30 mouse cellular contexts compared by ENCODE assay signal in the genomic region with DNA sequence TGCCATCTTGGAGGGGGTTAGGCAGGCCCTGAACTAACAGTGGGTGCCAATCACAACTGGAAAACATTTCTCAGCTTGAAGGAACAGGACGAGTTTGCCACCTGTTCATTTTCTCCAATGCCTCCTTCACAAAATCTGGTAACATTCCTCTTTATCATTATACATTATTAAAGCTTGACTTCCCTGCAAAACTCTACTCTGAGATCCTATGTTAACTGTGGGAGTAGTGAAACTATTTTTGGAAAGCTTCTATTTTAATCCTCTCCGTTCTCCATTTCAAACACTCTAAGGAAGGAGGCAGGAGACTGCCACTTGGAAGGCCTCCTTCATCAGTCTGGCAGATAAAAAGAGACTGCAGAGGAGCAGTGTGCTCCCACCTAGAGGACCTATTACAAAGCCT. TPM values are rescaled to one million over a fixed set of nuclear protein-coding genes. Genes with fewer than 3 reads are reported as not detected.
DNase-seq lines count a peak whose midpoint lies in the region; ATAC-seq and TF ChIP-seq lines count a peak whose summit lies in the region.
"Had no signal": no experiment of that assay in that cellular context is flagged by ENCODE, and none has a peak within 500 bp of the region (broad histone marks: within the 10 kb centered on the region; RNA-seq: fewer than 3 reads in every experiment).

No protein-coding gene starts in this region.

- intact Hi-C loops in left cerebral cortex, adult 2 months (cut with DNase I): no loop called here

- WGBS in forebrain, embryonic 16.5 days: 58% methylated on average over 2 of the region's 2 CpGs
- 53% methylated on average over 2 of the region's 2 CpGs for WGBS in forebrain, embryonic 15.5 days

- ATAC-seq in forebrain, embryonic 16.5 days: no peak
- ATAC-seq in forebrain, embryonic 15.5 days (replicated peaks): no peak
- ATAC-seq in erythroid progenitor cell, adult 5-6 weeks (replicated peaks; ENCODE audit: low FRiP score, poor library complexity, severe bottlenecking): no peak
- ATAC-seq: activated CD4-positive, CD25-positive, alpha-beta regulatory T cell, adult 4 months; hindbrain, embryonic 16.5 days; midbrain, embryonic 15.5 days had no signal

- 0 out of 2 replicates have a peak overlapping the region, but pooled peaks have one; percentile 1 for H3K27ac ChIP-seq in forebrain, embryonic 16.5 days (ENCODE audit: low read length)
- no peak overlapping the region for H3K27ac ChIP-seq in forebrain, embryonic 15.5 days (replicated peaks)
- peak overlapping the region; percentile 32; the same call in 1 of the 2 replicates for H3K27ac ChIP-seq in left cerebral cortex, adult 2 months
- H3K27ac ChIP-seq: embryonic facial prominence, embryonic 12.5 days; forebrain, embryonic 10.5 days; limb, embryonic 13.5 days; lung, embryonic 15.5 days; midbrain, embryonic 10.5 days; midbrain, embryonic 15.5 days; neural tube, embryonic 15.5 days had no signal

- H3K9me3 ChIP-seq in forebrain, embryonic 16.5 days (ENCODE audit: control insufficient read depth, low read length): no peaks in the 10 kb centered on the region
- H3K9me3 ChIP-seq in forebrain, embryonic 15.5 days: no peaks in the 10 kb centered on the region
- H3K9me3 ChIP-seq: embryonic facial prominence, embryonic 12.5 days; forebrain, embryonic 10.5 days; limb, embryonic 13.5 days; lung, embryonic 15.5 days; midbrain, embryonic 10.5 days; midbrain, embryonic 15.5 days; neural tube, embryonic 15.5 days had no signal

- no peak overlapping the region for H3K9ac ChIP-seq in forebrain, embryonic 16.5 days (replicated peaks; ENCODE audit: low read depth, low read length)
- no peak overlapping the region for H3K9ac ChIP-seq in forebrain, embryonic 15.5 days (replicated peaks)
- H3K9ac ChIP-seq: embryonic facial prominence, embryonic 12.5 days; limb, embryonic 13.5 days; lung, embryonic 15.5 days; midbrain, embryonic 15.5 days; neural tube, embryonic 15.5 days had no signal

- H3K4me1 ChIP-seq in forebrain, embryonic 16.5 days (replicated peaks; ENCODE audit: control insufficient read depth, insufficient read depth, low read length): no peaks in the 10 kb centered on the region
- no peaks in the 10 kb centered on the region for H3K4me1 ChIP-seq in forebrain, embryonic 15.5 days
- H3K4me1 ChIP-seq: embryonic facial prominence, embryonic 12.5 days; limb, embryonic 13.5 days; lung, embryonic 15.5 days; midbrain, embryonic 15.5 days; neural tube, embryonic 15.5 days had no signal

- H3K4me3 ChIP-seq in forebrain, embryonic 16.5 days (replicated peaks; ENCODE audit: low read length): no peak overlapping the region
- no peak overlapping the region for H3K4me3 ChIP-seq in forebrain, embryonic 15.5 days
- H3K4me3 ChIP-seq in left cerebral cortex, adult 2 months: no peak overlapping the region
- H3K4me3 ChIP-seq: embryonic facial prominence, embryonic 12.5 days; forebrain, embryonic 10.5 days; limb, embryonic 13.5 days; lung, embryonic 15.5 days; midbrain, embryonic 10.5 days; midbrain, embryonic 15.5 days; neural tube, embryonic 15.5 days had no signal

- TF ChIP-seq CTCF in left cerebral cortex, adult 2 months (IDR thresholded peaks at IDR 0.05): no peak

- H3K4me2 ChIP-seq in forebrain, embryonic 16.5 days (ENCODE audit: low read length): no peak overlapping the region
- H3K4me2 ChIP-seq in forebrain, embryonic 15.5 days (replicated peaks): no peak overlapping the region
- H3K4me2 ChIP-seq: embryonic facial prominence, embryonic 12.5 days; limb, embryonic 13.5 days; liver, embryonic 11.5 days; lung, embryonic 15.5 days; midbrain, embryonic 15.5 days; neural tube, embryonic 15.5 days had no signal

- H3K36me3 ChIP-seq in forebrain, embryonic 16.5 days (ENCODE audit: control insufficient read depth, insufficient read depth): no peaks in the 10 kb centered on the region
- H3K36me3 ChIP-seq in forebrain, embryonic 15.5 days: no peaks in the 10 kb centered on the region
- H3K36me3 ChIP-seq: embryonic facial prominence, embryonic 12.5 days; forebrain, embryonic 10.5 days; limb, embryonic 13.5 days; lung, embryonic 15.5 days; midbrain, embryonic 10.5 days; midbrain, embryonic 15.5 days; neural tube, embryonic 15.5 days had no signal

- no peaks in the 10 kb centered on the region for H3K27me3 ChIP-seq in forebrain, embryonic 16.5 days (replicated peaks; ENCODE audit: control insufficient read depth, insufficient read depth, low read length)
- no peaks in the 10 kb centered on the region for H3K27me3 ChIP-seq in forebrain, embryonic 15.5 days
- H3K27me3 ChIP-seq: CH12.LX; embryonic facial prominence, embryonic 12.5 days; limb, embryonic 13.5 days; lung, embryonic 15.5 days; midbrain, embryonic 15.5 days; neural tube, embryonic 15.5 days had no signal

- DNase-seq in layer of hippocampus, adult 11-12 months (ENCODE audit: low spot score): peak; percentile 12
- no peak for DNase-seq in layer of hippocampus, postnatal 10 days (ENCODE audit: low spot score in 2 of 2)
- DNase-seq in left cerebral cortex, adult 2 months (ENCODE audit: extremely low spot score in 1 of 2, low spot score in 2 of 2): peak in 1 of 2 experiments; percentile 8
- no peak for DNase-seq in left cerebral cortex, adult 18-20 months (ENCODE audit: low spot score in 2 of 2)
- DNase-seq in cerebellum, adult 9-10 months: no peak
- DNase-seq: adrenal gland, adult 2 months; cerebellum, adult 8-10 months; cerebellum, postnatal 36 days; embryo, embryonic 11 days; gastrocnemius, postnatal 10 days; kidney, adult 18-20 months; kidney, postnatal 36 days; retina, postnatal 1 day; spleen, adult 18-20 months; thymus, adult 18-20 months; thymus, postnatal 36 days had no signal

RNA-seq across cellular contexts. Expression of a gene that starts 54.1 kb away (rescaled TPM):
- polyA plus RNA-seq in forebrain, embryonic 16.5 days (2015; fragmentation: Nextera tagmentation; extraction: Ambion mirVana): 76.0 and 80.3 TPM in 2 replicates
- polyA plus RNA-seq in forebrain, embryonic 15.5 days (2015; fragmentation: Nextera tagmentation; extraction: Ambion mirVana): 72.1 and 78.3 TPM in 2 replicates
- 10 to 100 TPM; 92.8 to 94.8 TPM for total RNA-seq in layer of hippocampus, postnatal 10 days (2021)
- total RNA-seq in left cerebral cortex, adult 2 months (2021): 10 to 100 TPM; 95.0 to 97.9 TPM
- 10 to 100 TPM; 73.3 to 76.6 TPM for total RNA-seq in left cerebral cortex, adult 18-20 months (2021)
- 0.36 and 0.84 TPM in 2 replicates for total RNA-seq in erythroid progenitor cell, adult 5-6 weeks (2015; ENCODE audit: low replicate concordance)
- total RNA-seq in erythroid progenitor cell, adult 5-6 weeks (2017; ENCODE audit: low replicate concordance): 1.4 TPM in 1 of 2 replicates, not detected in the other
- polyA plus RNA-seq: activated CD4-positive, CD25-positive, alpha-beta regulatory T cell, adult 4 months had no signal

Comparison
In these comparisons a context has a peak if more than half of its experiments do, and no peak if none do; other contexts are left out.
1. RNA of a gene that starts 54.1 kb away (total RNA-seq): 95.0 to 97.9 TPM in left cerebral cortex, adult 2 months, 92.8 to 94.8 TPM in layer of hippocampus, postnatal 10 days and 73.3 to 76.6 TPM in left cerebral cortex, adult 18-20 months; 0.36 to 1.4 TPM in erythroid progenitor cell, adult 5-6 weeks; every median in the first group is over 10 times any median in the second.